Mouse (Mus musculus): ENCODE measurements at regions not wholly inside any gene's neighbourhood (a gene's known extent, or its start where the extent isn't known, plus 50 kb on each side); places are given as distances from the start of the nearest gene placed in this dataset.

DNA sequence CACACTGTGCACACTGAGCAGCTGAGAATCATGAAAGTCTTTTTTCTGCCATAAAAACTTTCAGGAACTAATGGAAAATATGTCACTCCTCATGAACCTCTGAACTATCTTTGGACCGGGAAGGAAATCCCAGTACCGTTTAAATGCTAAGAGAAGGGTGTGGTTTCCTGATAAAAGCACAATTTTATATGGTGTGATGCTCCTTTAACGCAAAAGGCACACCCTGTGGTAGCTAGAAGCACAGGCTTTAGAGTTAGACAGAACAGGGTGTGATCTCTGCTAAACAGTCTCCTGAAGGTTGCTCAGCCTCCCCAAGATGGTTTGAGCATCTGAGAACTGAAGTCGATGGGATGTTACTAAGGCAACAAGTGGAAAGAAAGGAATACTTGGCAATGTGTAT lies 58.6 kb upstream of the Cep85l start:
- H3K4me3 ChIP-seq (ENCODE audit: low read length), result no peak overlapping the region
- 51% methylated on average over 4 of the region's 4 CpGs for WGBS
- H3K9ac ChIP-seq (ENCODE audit: low read length), result no peak overlapping the region
- H3K27me3 ChIP-seq (ENCODE audit: control insufficient read depth, insufficient read depth, low read depth, low read length), result no peaks in the 10 kb centered on the region
- no peaks in the 10 kb centered on the region for H3K36me3 ChIP-seq (ENCODE audit: control insufficient read depth, insufficient read depth, low read length)
- H3K4me2 ChIP-seq (ENCODE audit: low read depth, low read length), result no peak overlapping the region
- no peak overlapping the region for H3K27ac ChIP-seq (ENCODE audit: low read length)
- no peaks in the 10 kb centered on the region for H3K9me3 ChIP-seq (ENCODE audit: control insufficient read depth, low read length)
- H3K4me1 ChIP-seq (replicated peaks; ENCODE audit: control insufficient read depth, insufficient read depth, low read length), result peaks cover 15% of the 10 kb centered on the region
- no peak for ATAC-seq (ENCODE audit: low read depth)

DNA sequence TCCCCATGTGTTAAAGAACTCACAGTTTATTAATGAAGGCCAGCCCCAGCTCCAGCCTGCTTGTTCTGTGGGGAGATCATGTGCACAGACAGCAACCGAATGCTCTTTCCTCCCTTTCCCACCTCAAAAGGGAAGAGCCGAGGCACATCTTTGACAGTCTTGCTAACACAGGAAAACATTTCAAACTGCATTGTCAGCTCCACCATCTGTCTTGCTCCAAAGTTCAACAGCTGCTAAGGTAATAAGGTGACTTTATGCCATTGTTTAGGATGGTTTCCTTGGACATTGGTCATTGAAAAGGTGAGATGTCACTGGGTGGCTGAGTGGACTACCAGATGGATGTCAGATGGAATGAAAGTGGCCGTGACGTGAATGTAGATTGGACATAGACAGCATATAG lies 58.0 kb upstream of the Cep85l start:
- no peaks in the 10 kb centered on the region for H3K36me3 ChIP-seq (ENCODE audit: control insufficient read depth, insufficient read depth, low read length)
- H3K9ac ChIP-seq (ENCODE audit: low read length), result no peak overlapping the region
- no peak for ATAC-seq (ENCODE audit: low read depth)
- no peaks in the 10 kb centered on the region for H3K9me3 ChIP-seq (ENCODE audit: control insufficient read depth, low read length)
- 62% methylated on average over 4 of the region's 4 CpGs for WGBS
- H3K4me2 ChIP-seq (ENCODE audit: low read depth, low read length), result no peak overlapping the region
- H3K4me1 ChIP-seq (replicated peaks; ENCODE audit: control insufficient read depth, insufficient read depth, low read length), result peaks cover 15% of the 10 kb centered on the region
- H3K27ac ChIP-seq (ENCODE audit: low read length), result no peak overlapping the region
- H3K27me3 ChIP-seq (ENCODE audit: control insufficient read depth, insufficient read depth, low read depth, low read length), result no peaks in the 10 kb centered on the region
- H3K4me3 ChIP-seq (ENCODE audit: low read length), result no peak overlapping the region

DNA sequence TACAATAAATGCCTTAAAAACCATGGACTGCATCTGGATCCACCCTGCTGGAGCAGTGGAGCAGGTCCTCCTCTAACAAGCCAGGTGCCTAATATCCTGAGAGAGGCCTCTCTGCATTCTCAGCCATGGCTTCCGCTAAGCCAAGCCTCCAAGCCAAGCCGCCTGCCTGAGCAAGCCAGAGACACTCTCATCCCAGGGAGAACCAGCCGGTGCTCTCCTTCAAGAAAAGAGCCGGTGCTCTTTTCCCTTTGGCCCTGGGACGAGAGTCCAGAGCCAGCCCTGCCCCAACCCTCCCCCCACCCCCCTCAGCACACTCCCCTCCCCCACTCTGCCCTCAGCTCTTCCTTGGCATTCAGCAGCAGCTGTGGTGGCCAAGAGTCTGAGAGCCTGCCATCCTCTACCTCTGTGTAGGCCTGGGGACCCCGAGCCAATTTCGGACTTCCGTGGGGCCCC lies 56.3 kb upstream of the Cep85l start:
- Histone ChIP-seq H3K4me1 (replicated peaks; ENCODE audit: control insufficient read depth, insufficient read depth, low read length) (peaks cover 25% of the 10 kb centered on the region), H3K27ac (ENCODE audit: low read length) (peak overlapping the region; percentile 92), H3K9ac (ENCODE audit: low read length) (no peak overlapping the region; the same call in 1 of the 2 replicates), H3K36me3 (ENCODE audit: control insufficient read depth, insufficient read depth, low read length) (no peaks in the 10 kb centered on the region), H3K4me2 (ENCODE audit: low read depth, low read length) (no peak overlapping the region), H3K9me3 (ENCODE audit: control insufficient read depth, low read length) (no peaks in the 10 kb centered on the region), H3K27me3 (ENCODE audit: control insufficient read depth, insufficient read depth, low read depth, low read length) (no peaks in the 10 kb centered on the region), H3K4me3 (ENCODE audit: low read length) (no peak overlapping the region)
- 53% methylated on average over 8 of the region's 8 CpGs for WGBS
- no peak for ATAC-seq (ENCODE audit: low read depth)

DNA sequence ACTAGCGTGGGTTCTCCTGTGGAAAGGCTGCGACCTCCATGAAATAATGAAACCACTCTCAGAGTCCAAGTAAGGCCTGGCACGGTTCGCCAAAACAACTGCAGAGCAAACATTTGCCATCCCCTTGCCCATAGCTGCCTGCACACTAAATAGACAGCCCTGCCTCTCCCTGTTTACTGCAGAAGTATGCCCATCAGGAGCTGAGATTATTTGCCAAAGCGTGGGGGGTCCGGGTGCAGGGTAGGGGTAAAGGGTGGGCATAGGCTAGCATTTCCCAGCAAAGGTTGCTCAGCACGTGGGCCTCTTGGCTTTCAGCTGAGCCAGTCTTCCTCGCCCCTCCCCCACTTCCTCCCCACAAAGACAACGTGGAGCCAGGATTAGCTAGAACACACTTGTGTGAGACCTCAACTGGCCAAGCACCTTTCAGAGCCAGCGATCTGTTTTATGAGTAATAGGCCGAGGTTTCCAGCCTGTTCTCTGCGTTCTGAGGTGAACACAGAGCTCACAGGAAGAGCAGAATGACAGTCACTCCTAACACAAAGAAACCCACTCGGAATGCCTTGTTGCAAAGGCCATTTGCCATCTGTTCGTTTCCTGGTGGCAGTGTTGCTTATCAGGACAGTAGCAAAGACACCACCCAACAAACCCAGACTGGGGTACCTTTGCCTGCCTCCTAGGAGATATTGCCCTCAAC lies 55.6 kb upstream of the Cep85l start:
- WGBS, result 23% methylated on average over 14 of the region's 14 CpGs
- Histone ChIP-seq H3K27me3 (ENCODE audit: control insufficient read depth, insufficient read depth, low read depth, low read length) (no peaks in the 10 kb centered on the region), H3K4me1 (replicated peaks; ENCODE audit: control insufficient read depth, insufficient read depth, low read length) (peaks cover 25% of the 10 kb centered on the region), H3K36me3 (ENCODE audit: control insufficient read depth, insufficient read depth, low read length) (no peaks in the 10 kb centered on the region), H3K9ac (ENCODE audit: low read length) (peak overlapping the region; percentile 44), H3K9me3 (ENCODE audit: control insufficient read depth, low read length) (no peaks in the 10 kb centered on the region), H3K27ac (ENCODE audit: low read length) (peak overlapping the region; percentile 92), H3K4me2 (ENCODE audit: low read depth, low read length) (peak overlapping the region; percentile 44; the same call in 1 of the 2 replicates), H3K4me3 (ENCODE audit: low read length) (no peak overlapping the region)
- ATAC-seq (ENCODE audit: low read depth), result peak; percentile 62

- H3K4me3 ChIP-seq (ENCODE audit: low read length), result 0 out of 2 replicates have a peak overlapping the region, but pooled peaks have one; percentile 13
- H3K4me1 ChIP-seq (replicated peaks; ENCODE audit: control insufficient read depth, insufficient read depth, low read length), result peaks cover 32% of the 10 kb centered on the region
- no peaks in the 10 kb centered on the region for H3K9me3 ChIP-seq (ENCODE audit: control insufficient read depth, low read length)
- H3K27me3 ChIP-seq (ENCODE audit: control insufficient read depth, insufficient read depth, low read depth, low read length), result no peaks in the 10 kb centered on the region
- peak overlapping the region; percentile 44 for H3K4me2 ChIP-seq (ENCODE audit: low read depth, low read length)
- H3K9ac ChIP-seq (ENCODE audit: low read length), result peak overlapping the region; percentile 44
- H3K27ac ChIP-seq (ENCODE audit: low read length), result peak overlapping the region; percentile 92
- WGBS, result 32% methylated on average over 13 of the region's 13 CpGs
- ATAC-seq (ENCODE audit: low read depth), result peak; percentile 84
- no peaks in the 10 kb centered on the region for H3K36me3 ChIP-seq (ENCODE audit: control insufficient read depth, insufficient read depth, low read length)
These were observed 54.8 kb upstream of the Cep85l start for GRCm38 (mm10) chr10:53434376-53435171.

DNA sequence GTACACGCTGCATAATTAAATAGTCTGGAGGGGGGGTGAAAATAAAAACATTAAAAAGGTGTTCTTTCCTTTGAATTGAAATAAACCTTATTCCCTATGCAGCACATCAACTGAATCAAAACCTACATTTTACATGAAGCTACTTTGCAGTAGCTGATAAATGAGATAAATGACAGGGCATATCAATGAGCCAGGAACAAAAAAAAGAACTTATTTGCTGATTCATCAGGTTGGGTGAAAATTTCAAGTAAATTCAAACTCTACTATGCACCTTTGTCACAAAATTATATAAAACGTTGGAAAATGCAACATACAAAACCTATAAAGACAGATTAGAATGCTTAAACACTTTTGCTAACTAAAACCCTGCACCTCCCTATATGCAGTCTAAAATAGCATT lies 53.0 kb upstream of the Cep85l start:
- no peaks in the 10 kb centered on the region for H3K27me3 ChIP-seq (ENCODE audit: control insufficient read depth, insufficient read depth, low read depth, low read length)
- H3K4me3 ChIP-seq (ENCODE audit: low read length), result no peak overlapping the region
- H3K4me2 ChIP-seq (ENCODE audit: low read depth, low read length), result no peak overlapping the region
- H3K9me3 ChIP-seq (ENCODE audit: control insufficient read depth, low read length), result no peaks in the 10 kb centered on the region
- no peak for ATAC-seq (ENCODE audit: low read depth)
- H3K4me1 ChIP-seq (replicated peaks; ENCODE audit: control insufficient read depth, insufficient read depth, low read length), result peaks cover 34% of the 10 kb centered on the region
- no peaks in the 10 kb centered on the region for H3K36me3 ChIP-seq (ENCODE audit: control insufficient read depth, insufficient read depth, low read length)
- no peak overlapping the region for H3K9ac ChIP-seq (ENCODE audit: low read length)
- no peak overlapping the region for H3K27ac ChIP-seq (ENCODE audit: low read length)
- 61% methylated on average over 2 of the region's 2 CpGs for WGBS

DNA sequence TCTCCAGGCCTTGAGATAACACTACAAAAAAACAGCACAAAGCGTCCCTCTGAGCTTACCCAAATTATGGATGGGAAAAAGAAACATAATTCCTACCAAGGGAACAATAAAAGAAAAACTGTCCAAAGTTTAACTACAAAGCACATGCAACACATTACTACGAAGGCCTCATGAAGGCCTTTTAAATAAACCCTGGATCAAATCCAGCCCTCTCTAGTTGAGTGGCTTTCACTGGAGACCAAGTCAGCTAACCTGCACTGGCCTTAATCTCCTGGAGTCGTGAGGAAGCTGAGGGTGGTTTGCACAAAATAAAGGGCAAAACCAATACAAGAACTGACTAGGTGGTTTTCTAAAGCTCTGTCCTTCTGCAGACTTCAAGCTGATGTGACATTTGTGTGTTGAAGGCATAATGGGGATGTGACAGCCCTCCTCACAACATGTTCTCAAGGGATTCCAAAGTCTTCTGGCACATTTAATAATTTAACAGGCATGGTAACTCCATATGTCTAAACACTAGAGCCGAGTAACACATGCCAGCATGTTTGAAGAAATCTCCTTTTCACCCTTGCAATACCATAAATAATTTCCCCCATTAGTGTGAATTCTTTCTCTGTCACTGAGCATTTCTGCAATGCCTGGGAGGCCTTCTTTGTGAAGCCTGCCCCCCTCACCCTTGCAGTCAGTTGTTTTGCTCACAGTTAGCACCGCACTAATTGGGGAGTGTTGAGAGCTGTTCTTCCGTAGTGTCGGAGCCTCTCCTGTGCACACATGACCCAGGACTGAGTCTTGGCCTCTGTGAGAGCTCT lies 50.0 kb upstream of the Cep85l start:
- H3K4me3 ChIP-seq (ENCODE audit: low read length), result no peak overlapping the region
- no peaks in the 10 kb centered on the region for H3K9me3 ChIP-seq (ENCODE audit: control insufficient read depth, low read length)
- H3K4me1 ChIP-seq (replicated peaks; ENCODE audit: control insufficient read depth, insufficient read depth, low read length), result peaks cover 19% of the 10 kb centered on the region; the same call in 1 of the 2 replicates
- no peak overlapping the region for H3K9ac ChIP-seq (ENCODE audit: low read length)
- H3K27ac ChIP-seq (ENCODE audit: low read length), result peak overlapping the region; percentile 12; the same call in 1 of the 2 replicates
- no peak for ATAC-seq (ENCODE audit: low read depth)
- H3K27me3 ChIP-seq (ENCODE audit: control insufficient read depth, insufficient read depth, low read depth, low read length), result no peaks in the 10 kb centered on the region
- H3K4me2 ChIP-seq (ENCODE audit: low read depth, low read length), result no peak overlapping the region
- no peaks in the 10 kb centered on the region for H3K36me3 ChIP-seq (ENCODE audit: control insufficient read depth, insufficient read depth, low read length)
- 47% methylated on average over 7 of the region's 7 CpGs for WGBS

Data from lung, embryonic 16.5 days (tissue).